Mouse (Mus musculus) monocyte, adult 2 months (primary cell): ENCODE data around the gene Intu.

ENCODE experiments used
- DNase-seq, 2 experiments: peaks; one replicate each; pipeline ENCODE4 v3.0.0; 2022; ENCODE audit warnings: low spot score in 2 of 2, low read depth in 1 of 2

Intu gene

GRCm38 (mm10) chr3:40527976-40528950, 2.8 kb upstream of the Intu start:
- no peak for DNase-seq

DNA sequence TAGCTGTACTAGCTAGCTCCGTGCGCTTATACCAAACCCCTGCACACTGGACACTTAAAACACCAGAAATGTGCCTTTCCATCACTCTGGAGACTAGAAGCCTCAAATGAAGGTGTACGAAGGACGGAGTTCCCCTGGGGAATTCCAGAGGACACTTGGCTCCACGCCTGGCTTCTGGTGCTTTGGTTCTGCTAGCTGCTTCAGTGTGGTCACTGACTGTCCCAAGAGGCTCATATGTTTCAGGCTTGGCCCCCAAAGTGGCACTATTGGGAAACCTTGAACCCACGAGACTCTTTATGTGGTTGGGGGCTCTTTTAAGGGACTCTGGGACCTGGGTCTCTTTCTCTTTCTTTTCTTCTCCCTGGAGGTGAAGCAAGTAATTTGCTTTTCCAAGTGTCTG, 2.1 kb upstream of the Intu start:
- no peak for DNase-seq

DNA sequence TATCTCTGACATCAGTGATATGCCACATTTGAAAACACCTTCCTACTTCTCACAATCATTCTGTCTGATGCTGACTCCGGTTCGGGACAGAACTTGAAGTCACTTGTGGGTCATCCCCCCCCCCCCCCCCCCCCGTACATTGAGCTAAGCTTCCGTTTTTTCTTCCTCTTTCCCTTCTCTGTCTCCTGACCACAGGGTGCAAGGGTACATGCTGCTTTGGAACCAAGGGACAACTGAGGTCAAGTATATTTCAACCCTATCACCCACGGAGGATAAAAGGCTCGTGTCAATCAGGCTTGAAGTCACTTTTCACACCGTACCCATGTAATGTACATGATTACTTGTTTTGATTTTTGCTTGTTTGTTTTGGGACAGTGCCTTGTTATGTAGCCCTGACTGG, 241 bp upstream of the Intu start:
- DNase-seq: no peak

GRCm38 (mm10) chr3:40532256-40532655, 1.2 kb downstream of the Intu start:
- no peak for DNase-seq

GRCm38 (mm10) chr3:40534141-40534540, 3.1 kb downstream of the Intu start:
- no peak for DNase-seq

- DNase-seq: peak; percentile 32 to 74
These were observed 9.8 kb downstream of the Intu start for GRCm38 (mm10) chr3:40540567-40541554.

- DNase-seq: no peak
These were observed 15.5 kb downstream of the Intu start for GRCm38 (mm10) chr3:40546621-40547020.

DNA sequence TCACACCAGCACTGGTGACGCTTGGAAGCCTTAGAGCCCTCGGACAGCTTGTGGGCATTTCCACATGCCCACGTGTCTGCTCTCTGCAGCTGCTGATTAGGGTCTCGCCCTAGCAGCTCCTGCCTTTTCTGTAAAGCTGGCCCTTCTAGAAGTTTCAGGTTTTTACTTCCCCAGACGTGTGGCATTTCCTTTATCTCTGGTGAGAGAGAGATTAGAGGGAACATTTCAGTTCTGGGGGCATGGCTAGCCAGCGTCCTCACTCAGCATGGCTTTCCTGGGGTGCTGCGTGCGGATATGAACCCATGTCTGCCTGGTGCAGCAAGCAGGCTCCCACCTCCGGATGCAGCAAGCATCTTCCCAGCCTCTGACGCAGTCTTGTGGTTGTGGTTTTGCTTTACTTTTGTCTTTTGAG, 121.9 kb downstream of the Intu start:
- DNase-seq: no peak

DNA sequence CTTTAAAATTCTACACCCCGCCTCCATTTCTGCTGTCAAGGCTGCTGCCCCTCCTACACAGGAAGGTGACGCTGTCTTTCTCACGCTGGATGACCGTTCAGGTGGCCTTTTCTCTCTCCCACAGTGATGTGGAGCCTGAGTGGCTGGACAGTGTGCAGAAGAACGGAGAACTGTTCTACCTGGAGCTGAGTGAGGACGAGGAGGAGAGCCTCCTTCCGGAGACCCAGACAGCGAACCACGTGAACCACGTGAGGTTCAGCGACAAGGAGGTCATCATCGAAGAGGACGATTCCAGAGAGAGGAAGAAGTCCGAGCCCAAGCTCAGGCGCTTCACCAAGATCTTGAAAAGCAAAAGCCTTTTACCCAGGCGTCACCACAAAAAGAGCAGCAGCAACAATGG, 122.5 kb downstream of the Intu start:
- DNase-seq: no peak

- DNase-seq: no peak
These were observed 122.9 kb downstream of the Intu start for GRCm38 (mm10) chr3:40654028-40654427.

DNA sequence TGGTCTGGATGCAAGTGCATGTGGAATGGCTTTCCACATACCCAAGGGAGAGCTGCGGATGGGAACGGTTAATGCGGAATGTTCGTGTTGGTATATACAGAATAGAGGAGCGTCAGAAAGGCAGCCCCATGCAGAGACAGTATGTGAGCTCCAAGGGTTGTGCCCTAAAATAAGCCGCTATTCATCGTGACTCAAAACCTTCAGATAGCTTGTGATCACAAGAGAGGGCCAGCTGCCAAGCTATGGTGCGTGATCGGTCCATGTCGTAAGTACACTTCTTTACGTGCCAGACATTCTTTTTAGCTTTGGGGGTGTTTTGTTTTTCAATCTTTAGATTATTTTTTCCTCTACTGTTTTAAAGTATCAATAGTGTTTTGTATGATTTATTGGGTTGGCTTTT, 124.5 kb downstream of the Intu start:
- no peak for DNase-seq

DNA sequence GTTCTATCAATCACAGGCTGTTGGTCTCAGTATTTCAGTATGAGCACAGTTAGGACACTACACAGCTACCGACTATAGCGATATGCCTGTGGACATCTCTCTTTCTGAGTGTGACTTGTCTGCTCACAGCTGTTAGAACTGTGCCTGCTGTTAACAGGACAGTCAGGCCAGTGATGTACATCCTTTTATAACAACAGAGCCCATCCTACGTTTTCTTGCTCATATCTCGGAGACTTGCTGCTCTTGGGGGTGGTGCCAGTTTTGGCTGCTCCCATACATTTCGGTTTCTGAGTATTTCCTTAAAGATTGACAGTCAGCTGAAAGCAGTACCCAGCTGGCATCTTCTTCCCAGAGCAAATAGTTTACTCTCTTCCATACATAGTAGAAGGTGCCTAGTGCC, 125.3 kb downstream of the Intu start:
- DNase-seq: no peak

GRCm38 (mm10) chr3:40660231-40660630, 129.1 kb downstream of the Intu start:
- DNase-seq: no peak

GRCm38 (mm10) chr3:40666109-40666508, 135.0 kb downstream of the Intu start:
- DNase-seq: no peak

- DNase-seq: no peak
These were observed 136.0 kb downstream of the Intu start for GRCm38 (mm10) chr3:40666861-40667719.

DNA sequence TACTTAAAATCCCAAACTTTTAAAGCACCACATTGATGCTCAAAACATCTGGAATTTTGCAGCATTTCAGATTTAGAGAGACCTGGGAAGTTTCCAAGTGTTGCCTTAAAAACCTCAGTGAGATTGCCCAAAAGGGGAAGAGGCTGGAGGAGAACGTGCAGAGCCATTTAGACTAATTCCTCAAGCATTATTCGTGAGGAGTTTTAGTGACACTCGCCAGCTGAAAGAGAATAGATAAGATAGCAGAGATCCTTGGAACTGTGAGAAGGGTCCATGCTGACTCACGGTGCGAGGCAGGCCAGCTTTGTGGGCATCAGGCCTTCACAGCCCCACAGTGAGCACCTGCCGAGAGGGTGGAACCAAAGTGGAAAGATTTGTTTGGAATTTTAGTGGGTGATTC, 137.8 kb downstream of the Intu start:
- no peak for DNase-seq

DNA sequence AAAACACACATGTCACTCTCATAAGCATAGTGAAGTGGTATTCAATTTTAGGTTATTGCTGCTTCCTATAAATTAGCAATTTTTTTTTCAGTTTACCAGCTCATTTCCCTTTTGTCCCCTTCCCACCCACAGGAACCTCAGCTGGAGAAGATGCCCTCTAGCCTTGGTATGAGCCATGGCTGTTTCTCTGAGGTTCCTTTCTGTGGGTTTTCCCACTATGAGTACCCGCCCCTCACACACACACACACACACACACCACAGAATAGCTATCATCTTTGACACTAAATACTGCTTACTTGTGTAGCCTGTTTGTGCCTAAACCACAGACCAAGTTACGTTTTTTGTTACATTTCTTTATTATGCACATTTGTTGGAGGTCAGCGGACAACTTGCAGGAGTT, 138.3 kb downstream of the Intu start:
- DNase-seq: no peak

DNA sequence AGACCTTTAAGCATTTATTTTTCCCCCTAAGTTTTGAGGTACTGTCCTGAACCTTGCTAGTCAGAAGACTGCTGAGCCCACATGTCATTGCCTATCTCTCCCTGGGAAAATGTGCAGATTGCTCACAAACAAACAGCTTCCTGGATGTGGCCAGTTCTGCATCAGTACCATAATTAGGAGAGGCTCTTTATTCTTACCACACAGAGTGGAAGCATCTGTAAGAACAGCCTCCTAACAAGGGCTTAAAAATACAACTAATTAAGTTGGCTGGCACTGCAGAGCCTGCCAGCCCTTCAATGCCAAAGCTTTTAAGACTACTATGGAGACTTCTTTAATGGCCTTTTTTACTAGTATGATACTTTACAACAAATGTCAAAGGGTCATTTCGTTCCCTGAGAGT, 142.4 kb downstream of the Intu start:
- no peak for DNase-seq

DNA sequence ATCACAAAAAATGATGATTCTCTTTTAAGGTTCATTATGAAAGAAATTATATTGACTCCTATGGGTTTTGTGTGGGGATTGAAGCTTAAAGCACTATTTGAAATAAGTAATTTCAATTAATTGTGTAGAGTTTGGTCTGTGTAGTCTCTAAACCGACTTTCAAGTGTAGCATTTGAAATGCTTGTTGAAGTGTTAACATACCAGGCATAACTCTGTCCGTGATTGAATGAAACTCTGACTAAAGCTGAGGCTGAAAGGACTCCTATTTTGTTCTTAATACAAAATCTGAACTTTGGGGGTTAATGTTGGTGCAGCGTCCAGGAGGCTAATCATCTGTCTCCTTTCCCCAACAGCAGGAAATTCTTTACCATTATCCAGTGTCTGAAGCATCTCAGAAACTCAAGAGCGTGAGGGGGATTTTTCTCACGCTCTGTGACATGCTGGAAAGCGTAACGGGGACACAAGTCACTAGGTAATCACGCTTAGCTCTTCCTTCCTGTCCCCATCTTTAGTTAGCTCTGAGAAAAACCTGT, 143.9 kb downstream of the Intu start:
- no peak for DNase-seq

DNA sequence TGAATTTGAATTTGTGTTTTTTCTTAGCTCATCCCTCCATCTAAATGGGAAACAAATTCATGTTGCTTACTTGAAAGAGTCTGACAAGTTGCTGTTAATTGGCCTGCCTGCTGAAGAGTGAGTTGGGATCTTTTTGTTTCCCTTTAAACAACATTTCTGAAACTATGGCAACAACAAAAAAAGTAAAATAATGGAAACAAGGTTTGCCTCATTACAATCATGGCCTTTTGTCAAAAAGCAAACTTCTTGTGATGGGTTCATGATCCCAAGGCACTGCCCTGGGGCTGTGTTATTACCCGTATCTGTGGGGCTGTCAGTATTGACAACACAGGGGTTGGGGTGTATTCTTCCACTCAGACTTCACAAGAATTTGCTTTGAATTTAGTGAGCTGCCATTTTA, 147.8 kb downstream of the Intu start:
- DNase-seq: no peak

GRCm38 (mm10) chr3:40682404-40682803, 151.3 kb downstream of the Intu start:
- no peak for DNase-seq
